Mouse (Mus musculus) forebrain, embryonic 16.5 days (tissue): ENCODE measurements around the gene Proca1. TPM values are rescaled to one million over a fixed set of nuclear protein-coding genes. Genes with fewer than 3 reads are reported as not detected.

ENCODE experiments used
- ATAC-seq: fragments of 200-750 bp; cut with Nextera tagmentation; 2 replicates; pipeline ENCODE4 v1.8.0; 2017; ENCODE audit warnings: mild to moderate bottlenecking, moderate library complexity
- H3K27ac ChIP-seq: fragments of 300-500 bp; sonication (generic); 2 replicates; pipeline ENCODE4 v1.5.1; 2014; ENCODE audit warnings: low read length, control low read depth
- H3K27me3 ChIP-seq: fragments of 300-500 bp; sonication (generic); replicated peaks from 2 replicates; pipeline ENCODE4 v1.6.1; 2014; ENCODE audit warnings: low read length; ENCODE audit not compliant: control insufficient read depth, insufficient read depth
- H3K36me3 ChIP-seq: fragments of 300-500 bp; sonication (generic); 2 replicates; pipeline ENCODE4 v1.6.1; 2014; ENCODE audit not compliant: control insufficient read depth, insufficient read depth
- H3K4me1 ChIP-seq: fragments of 300-500 bp; sonication (generic); replicated peaks from 2 replicates; pipeline ENCODE4 v1.6.1; 2014; ENCODE audit warnings: low read length; ENCODE audit not compliant: control insufficient read depth, insufficient read depth
- H3K4me2 ChIP-seq: fragments of 300-500 bp; sonication (generic); 2 replicates; pipeline ENCODE4 v1.6.1; 2014; ENCODE audit warnings: mild to moderate bottlenecking, low read length, control low read depth
- H3K4me3 ChIP-seq: fragments of 300-500 bp; sonication (generic); replicated peaks from 2 replicates; pipeline ENCODE4 v1.5.1; 2014; ENCODE audit warnings: mild to moderate bottlenecking, low read length, control low read depth
- H3K9ac ChIP-seq: fragments of 300-500 bp; sonication (generic); replicated peaks from 2 replicates; pipeline ENCODE4 v1.6.1; 2014; ENCODE audit warnings: low read depth, low read length, control low read depth
- H3K9me3 ChIP-seq: fragments of 300-500 bp; sonication (generic); 2 replicates; pipeline ENCODE4 v1.6.1; 2016; ENCODE audit warnings: low read length; ENCODE audit not compliant: control insufficient read depth
- WGBS: fragments of 180-500 bp; shearing (Covaris S2); extraction: QIAGEN DNeasy Blood & Tissue Kit; methylation state at CpG from one replicate; pipeline ENCODE4 v1.1.7; 2014; 5-methylcytosine and 5-hydroxymethylcytosine counted together
- polyA plus RNA-seq: library from polyadenylated mRNA; unstranded; fragments of >200 nt; fragmentation: Nextera tagmentation; extraction: Ambion mirVana; gene quantifications from 2 replicates; pipeline ENCODE4 v1.2.1, GENCODE M21; 2015

Proca1 gene
- polyA plus RNA-seq, 1 experiment from 2014 or later = 3.0 TPM

- 65% methylated on average over 4 of the region's 4 CpGs for WGBS
Observed at GRCm38 (mm10) chr11:78171328-78171727, 21.9 kb upstream of the Proca1 start.

GRCm38 (mm10) chr11:78172034-78172747, 21.0 kb upstream of the Proca1 start:
- WGBS = 77% methylated on average over 16 of the region's 16 CpGs
- Histone ChIP-seq H3K36me3 (no peaks in the 10 kb centered on the region), H3K4me1 (peaks cover 8% of the 10 kb centered on the region), H3K27me3 (no peaks in the 10 kb centered on the region), H3K4me3 (no peak overlapping the region), H3K4me2 (no peak overlapping the region), H3K9ac (no peak overlapping the region), H3K9me3 (no peaks in the 10 kb centered on the region), H3K27ac (no peak overlapping the region)
- no peak for ATAC-seq

More at GRCm38 (mm10) chr11:78171328-78171727, 21.9 kb upstream of the Proca1 start:
- Histone ChIP-seq H3K9ac (no peak overlapping the region), H3K4me1 (0 out of 2 replicates have a peak, but pooled peaks cover 2% of the 10 kb centered on the region), H3K27me3 (no peaks in the 10 kb centered on the region), H3K9me3 (no peaks in the 10 kb centered on the region), H3K4me3 (no peak overlapping the region), H3K36me3 (no peaks in the 10 kb centered on the region), H3K27ac (no peak overlapping the region), H3K4me2 (no peak overlapping the region)
- no peak for ATAC-seq

- H3K4me1 ChIP-seq = peaks cover 15% of the 10 kb centered on the region
- no peak overlapping the region for H3K27ac ChIP-seq
- H3K27me3 ChIP-seq = no peaks in the 10 kb centered on the region
- 87% methylated on average over 19 of the region's 19 CpGs for WGBS
- H3K4me2 ChIP-seq = no peak overlapping the region
- no peaks in the 10 kb centered on the region for H3K36me3 ChIP-seq
- ATAC-seq = no peak
- no peak overlapping the region for H3K9ac ChIP-seq
- no peak overlapping the region for H3K4me3 ChIP-seq
- no peaks in the 10 kb centered on the region for H3K9me3 ChIP-seq
Observed at GRCm38 (mm10) chr11:78172748-78173383, 20.3 kb upstream of the Proca1 start.

DNA sequence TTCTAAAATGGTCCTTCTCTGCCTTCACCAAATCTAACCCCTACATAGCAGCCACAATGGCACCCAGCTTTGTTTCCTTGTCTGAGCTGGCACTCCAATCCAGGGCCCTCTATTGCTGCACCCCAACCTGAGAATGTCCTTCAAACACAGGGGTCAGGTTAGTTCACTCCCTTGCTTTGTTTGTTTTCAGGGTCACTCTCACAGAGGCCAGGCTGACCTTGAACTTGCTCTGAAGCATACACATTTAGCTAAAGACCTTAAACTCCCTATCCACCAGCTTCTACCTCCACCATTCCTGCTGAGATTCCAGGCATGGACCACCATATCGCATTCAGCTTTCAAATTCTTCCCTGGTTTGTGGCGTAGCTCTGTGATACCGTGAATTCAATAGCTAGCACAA, 18.7 kb upstream of the Proca1 start:
- ATAC-seq = no peak
- no peaks in the 10 kb centered on the region for H3K9me3 ChIP-seq
- WGBS = 88% methylated on average over 3 of the region's 3 CpGs
- no peak overlapping the region for H3K9ac ChIP-seq
- H3K4me3 ChIP-seq = no peak overlapping the region
- H3K4me2 ChIP-seq = no peak overlapping the region
- peaks cover 32% of the 10 kb centered on the region for H3K4me1 ChIP-seq
- H3K36me3 ChIP-seq = peaks cover under 1% of the 10 kb centered on the region; the same call in 1 of the 2 replicates
- H3K27me3 ChIP-seq = no peaks in the 10 kb centered on the region
- no peak overlapping the region for H3K27ac ChIP-seq

DNA sequence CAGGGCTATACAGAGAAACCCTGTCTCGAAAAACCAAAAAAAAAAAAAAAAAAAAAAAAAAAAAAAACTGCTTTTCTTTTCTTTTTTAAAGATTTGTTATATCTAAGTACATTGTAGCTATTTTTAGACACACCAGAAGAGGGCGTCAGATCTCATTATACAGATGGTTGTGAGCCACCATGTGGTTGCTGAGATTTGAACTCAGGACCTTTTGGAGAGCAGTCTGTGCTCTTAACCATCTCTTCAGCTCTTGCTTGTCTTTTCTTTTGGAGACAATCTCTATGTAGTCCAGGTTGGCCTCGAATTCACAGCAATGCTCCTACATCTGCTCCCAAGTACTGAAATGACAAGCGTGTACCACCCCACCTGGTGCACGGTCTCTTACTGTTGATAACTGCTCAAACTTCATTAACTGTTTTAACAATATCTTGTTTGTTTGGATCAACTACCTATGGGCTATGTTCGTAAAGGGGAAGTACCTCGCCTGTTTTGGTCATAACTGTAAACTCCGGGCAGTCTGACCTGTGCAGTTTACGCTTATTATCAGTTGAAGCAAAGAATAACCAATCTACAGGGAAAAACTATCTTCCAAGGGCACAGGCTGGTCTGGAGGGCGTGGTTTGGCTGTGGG, 17.3 kb upstream of the Proca1 start:
- peak overlapping the region; percentile 68 for H3K4me2 ChIP-seq
- no peaks in the 10 kb centered on the region for H3K27me3 ChIP-seq
- H3K4me1 ChIP-seq = peaks cover 42% of the 10 kb centered on the region
- WGBS = 3% methylated on average over 9 of the region's 10 CpGs
- no peaks in the 10 kb centered on the region for H3K9me3 ChIP-seq
- peaks cover 14% of the 10 kb centered on the region for H3K36me3 ChIP-seq
- peak overlapping the region; percentile 66 for H3K4me3 ChIP-seq
- no peak for ATAC-seq
- peak overlapping the region; percentile 54; the same call in 1 of the 2 replicates for H3K9ac ChIP-seq
- no peak overlapping the region for H3K27ac ChIP-seq

DNA sequence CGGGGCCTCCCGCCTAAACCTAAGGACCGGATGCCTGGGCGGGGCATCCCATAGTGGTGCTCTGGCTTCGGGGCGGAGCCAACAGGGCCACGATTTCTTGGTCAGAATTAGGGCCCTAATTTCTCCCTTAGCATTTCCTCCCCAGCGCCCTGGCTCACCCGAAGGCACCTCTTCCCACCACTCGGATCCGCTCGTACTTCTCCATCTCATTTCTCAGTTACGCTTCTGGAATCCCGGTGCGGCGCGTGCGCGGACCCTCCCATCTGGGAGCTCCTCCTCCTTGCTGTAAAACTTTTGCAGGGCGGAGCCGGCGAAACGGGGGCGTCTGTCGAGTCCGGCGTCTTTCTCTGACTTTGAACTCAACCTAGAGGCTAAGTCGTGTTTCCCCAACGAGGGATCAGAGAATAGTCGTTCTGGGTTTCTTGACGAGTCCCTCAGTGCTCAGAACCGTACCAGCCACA, 16.8 kb upstream of the Proca1 start, which contains the start of the genes Nek8 and Tlcd1:
TSS of gene Nek8 (minus strand) at position 274 of the 461 bp plus-strand sequence.
TSS of gene Tlcd1 (plus strand) at position 310 of the 461 bp plus-strand sequence.
- Histone ChIP-seq H3K9ac (peak within 1 kb of the TSS; percentile 54), H3K4me2 (peak within 1 kb of the TSS; percentile 68), H3K27ac (peak within 1 kb of the TSS; percentile 55; the same call in 1 of the 2 replicates), H3K9me3 (no peaks in the 10 kb centered on the region), H3K27me3 (no peaks in the 10 kb centered on the region), H3K4me3 (peak within 1 kb of the TSS; percentile 66), H3K36me3 (peaks cover 19% of the 10 kb centered on the region), H3K4me1 (peaks cover 42% of the 10 kb centered on the region)
- WGBS = 1% methylated on average over 32 of the region's 32 CpGs
- ATAC-seq = peak; percentile 58

GRCm38 (mm10) chr11:78176905-78177331, 16.3 kb upstream of the Proca1 start:
- under 1% methylated on average over 23 of the region's 23 CpGs for WGBS
- 0 out of 2 replicates have a peak, but pooled peaks have one; percentile 3 for ATAC-seq
- H3K4me1 ChIP-seq = peaks cover 45% of the 10 kb centered on the region
- H3K27ac ChIP-seq = no peak overlapping the region
- peaks cover 19% of the 10 kb centered on the region for H3K36me3 ChIP-seq
- H3K9ac ChIP-seq = peak overlapping the region; percentile 54
- H3K9me3 ChIP-seq = no peaks in the 10 kb centered on the region
- peak overlapping the region; percentile 68 for H3K4me2 ChIP-seq
- H3K27me3 ChIP-seq = no peaks in the 10 kb centered on the region
- peak overlapping the region; percentile 66 for H3K4me3 ChIP-seq

- Histone ChIP-seq H3K36me3 (peaks cover 19% of the 10 kb centered on the region), H3K27ac (no peak overlapping the region)
- WGBS = 3% methylated on average over 10 of the region's 10 CpGs
Observed at GRCm38 (mm10) chr11:78177437-78177836, 15.8 kb upstream of the Proca1 start.

More at GRCm38 (mm10) chr11:78177437-78177836, 15.8 kb upstream of the Proca1 start:
- H3K4me3 ChIP-seq = peak overlapping the region; percentile 66
- no peak for ATAC-seq
- H3K4me2 ChIP-seq = peak overlapping the region; percentile 68
- H3K4me1 ChIP-seq = peaks cover 50% of the 10 kb centered on the region
- H3K9me3 ChIP-seq = no peaks in the 10 kb centered on the region
- no peaks in the 10 kb centered on the region for H3K27me3 ChIP-seq
- no peak overlapping the region for H3K9ac ChIP-seq
